Mouse (Mus musculus): Measurements from ENCODE around the gene Ssh2. TPM values are rescaled to one million over a fixed set of nuclear protein-coding genes. Genes with fewer than 3 reads are reported as not detected.

The Ssh2 gene
- polyA plus RNA-seq, 1 experiment from 2014 or later = 2.7 TPM

DNA sequence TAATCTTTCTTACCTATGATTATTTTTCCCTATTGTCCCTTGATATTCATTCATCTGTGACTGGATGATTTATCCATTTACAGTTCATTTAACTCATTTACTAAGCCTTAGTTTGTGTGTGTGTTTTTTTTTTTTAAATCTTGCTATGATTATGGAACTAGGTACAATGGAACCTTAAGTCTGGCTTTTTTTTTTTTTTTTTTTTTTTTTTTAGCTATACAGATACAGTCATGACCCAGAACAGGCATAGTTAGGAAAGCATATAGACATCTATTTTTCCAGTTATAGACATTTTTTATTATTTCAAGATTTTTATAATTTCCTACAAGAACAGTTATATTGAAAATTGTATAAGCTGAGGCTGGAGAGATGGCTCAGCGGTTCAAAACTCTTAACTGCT lies 19.2 kb downstream of the Ssh2 start:
- Histone ChIP-seq H3K36me3 (ENCODE audit: control insufficient read depth, insufficient read depth) (no peaks in the 10 kb centered on the region), H3K4me2 (replicated peaks; ENCODE audit: low read depth) (no peak overlapping the region), H3K9ac (ENCODE audit: low read depth, low read length) (no peak overlapping the region), H3K4me3 (ENCODE audit: low read depth, low read length) (no peak overlapping the region), H3K4me1 (replicated peaks; ENCODE audit: control insufficient read depth, insufficient read depth, low read length) (no peaks in the 10 kb centered on the region), H3K27ac (ENCODE audit: low read depth, low read length) (no peak overlapping the region), H3K27me3 (replicated peaks; ENCODE audit: control insufficient read depth, insufficient read depth, low read length) (no peaks in the 10 kb centered on the region), H3K9me3 (ENCODE audit: control insufficient read depth) (no peaks in the 10 kb centered on the region)
- no peak for TF ChIP-seq CTCF (IDR thresholded peaks at IDR 0.05; ENCODE audit: low read depth)
- no peak for ATAC-seq
- WGBS = 95% methylated on average over 1 of the region's 1 CpGs

DNA sequence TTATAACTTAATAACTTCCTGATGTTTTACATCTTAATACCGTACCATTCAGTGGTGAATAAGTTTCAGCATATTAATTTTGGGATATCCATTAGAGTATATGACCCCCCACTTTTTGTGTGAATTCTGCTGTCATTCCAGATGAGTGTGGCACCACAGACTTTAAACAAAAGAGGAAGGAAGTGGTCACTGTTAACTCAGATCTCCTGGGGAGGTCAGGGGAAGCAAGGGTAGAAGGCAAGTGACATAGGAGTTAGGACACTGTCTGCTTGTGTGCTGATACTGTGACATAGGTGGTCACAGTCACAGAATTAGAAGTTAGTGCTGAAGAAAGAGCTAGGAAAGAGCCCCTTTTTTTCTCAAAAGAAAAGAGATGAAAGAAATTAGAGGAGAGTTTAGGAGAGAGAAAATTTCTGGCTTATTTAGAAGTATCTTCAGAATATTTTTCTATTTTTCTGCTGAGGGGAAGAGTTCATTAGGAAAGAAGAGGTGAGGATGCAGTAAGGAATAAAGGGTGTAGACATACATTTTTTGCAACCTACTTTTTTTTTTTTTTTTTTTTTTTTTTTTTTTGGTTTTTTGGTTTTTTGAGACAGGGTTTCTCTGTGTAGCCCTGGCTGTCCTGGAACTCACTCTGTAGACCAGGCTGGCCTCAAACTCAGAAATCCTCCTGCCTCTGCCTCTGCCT lies 23.7 kb downstream of the Ssh2 start:
- Histone ChIP-seq H3K4me3 (ENCODE audit: low read depth, low read length) (no peak overlapping the region), H3K4me1 (replicated peaks; ENCODE audit: control insufficient read depth, insufficient read depth, low read length) (no peaks in the 10 kb centered on the region), H3K27ac (ENCODE audit: low read depth, low read length) (no peak overlapping the region), H3K9ac (ENCODE audit: low read depth, low read length) (no peak overlapping the region), H3K9me3 (ENCODE audit: control insufficient read depth) (no peaks in the 10 kb centered on the region), H3K36me3 (ENCODE audit: control insufficient read depth, insufficient read depth) (no peaks in the 10 kb centered on the region), H3K27me3 (replicated peaks; ENCODE audit: control insufficient read depth, insufficient read depth, low read length) (no peaks in the 10 kb centered on the region), H3K4me2 (replicated peaks; ENCODE audit: low read depth) (no peak overlapping the region)
- no peak for TF ChIP-seq CTCF (IDR thresholded peaks at IDR 0.05; ENCODE audit: low read depth)
- 55% methylated on average over 1 of the region's 1 CpGs for WGBS
- no peak for ATAC-seq

DNA sequence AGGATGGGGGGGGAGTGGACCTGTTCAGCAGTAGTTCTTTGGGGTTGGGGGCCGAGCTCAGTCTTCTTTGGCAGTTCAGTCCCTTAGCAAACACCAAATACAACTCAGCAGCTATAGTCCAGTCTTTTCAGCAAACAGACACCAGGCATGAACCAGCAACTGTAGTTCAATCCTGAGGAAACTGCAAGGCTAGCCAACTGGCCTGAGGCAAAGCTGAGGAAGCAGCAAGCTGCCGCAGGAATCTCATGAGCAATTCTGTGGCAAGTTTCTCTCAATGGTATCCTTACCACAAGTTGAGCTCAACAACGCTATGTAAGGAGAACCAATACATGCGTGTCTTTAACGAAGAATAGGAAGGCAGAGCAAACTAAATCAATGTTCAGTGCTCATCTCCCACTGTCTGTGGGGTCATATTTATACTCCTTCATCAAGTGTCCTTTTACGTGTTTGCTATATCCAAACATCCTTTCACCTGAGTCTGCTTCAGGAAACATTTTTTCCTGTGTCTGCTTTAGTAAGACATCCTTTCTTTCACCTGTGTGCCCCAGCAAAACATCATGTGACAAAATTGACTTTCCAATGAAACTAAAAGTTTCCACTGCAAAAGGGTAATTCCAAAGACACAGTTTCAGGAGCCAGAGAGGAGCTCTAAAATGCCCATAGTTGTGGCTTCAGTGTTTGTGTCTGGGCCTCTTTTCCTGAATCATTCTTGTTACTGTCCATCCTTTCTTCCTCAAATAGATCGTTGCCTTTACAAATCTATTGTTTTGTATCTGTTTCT lies 24.6 kb downstream of the Ssh2 start:
- ATAC-seq = no peak

DNA sequence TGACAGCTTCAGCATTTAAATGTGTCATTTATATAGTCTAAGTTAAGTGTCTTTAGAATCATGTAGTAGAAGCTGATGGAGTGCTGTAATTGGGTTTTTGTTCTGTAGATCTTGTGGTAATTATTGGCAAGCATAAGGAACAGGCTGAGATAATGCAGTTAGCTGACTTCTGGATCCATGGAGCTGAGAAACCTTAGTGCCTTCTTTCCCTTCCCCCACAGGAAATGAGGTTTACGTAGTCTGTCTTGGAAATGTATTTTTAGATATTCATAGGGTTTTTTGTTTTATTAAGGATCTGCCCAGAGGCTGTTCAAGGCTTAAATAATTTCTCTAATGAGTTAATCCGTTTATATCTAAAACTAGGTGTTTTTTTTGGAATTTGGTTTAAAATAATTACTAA lies 26.8 kb downstream of the Ssh2 start:
- no peak overlapping the region for H3K27ac ChIP-seq (ENCODE audit: low read depth, low read length)
- H3K27me3 ChIP-seq (replicated peaks; ENCODE audit: control insufficient read depth, insufficient read depth, low read length) = no peaks in the 10 kb centered on the region
- TF ChIP-seq CTCF (IDR thresholded peaks at IDR 0.05; ENCODE audit: low read depth) = no peak
- H3K9me3 ChIP-seq (ENCODE audit: control insufficient read depth) = no peaks in the 10 kb centered on the region
- H3K9ac ChIP-seq (ENCODE audit: low read depth, low read length) = no peak overlapping the region
- no peak overlapping the region for H3K4me2 ChIP-seq (replicated peaks; ENCODE audit: low read depth)
- no peaks in the 10 kb centered on the region for H3K4me1 ChIP-seq (replicated peaks; ENCODE audit: control insufficient read depth, insufficient read depth, low read length)
- ATAC-seq = no peak
- WGBS = 51% methylated on average over 2 of the region's 2 CpGs
- no peak overlapping the region for H3K4me3 ChIP-seq (ENCODE audit: low read depth, low read length)
- no peaks in the 10 kb centered on the region for H3K36me3 ChIP-seq (ENCODE audit: control insufficient read depth, insufficient read depth)

More for the DNA sequence above, 24.6 kb downstream of the Ssh2 start:
- TF ChIP-seq CTCF (IDR thresholded peaks at IDR 0.05; ENCODE audit: low read depth) = no peak
- no peak overlapping the region for H3K4me3 ChIP-seq (ENCODE audit: low read depth, low read length)
- H3K9ac ChIP-seq (ENCODE audit: low read depth, low read length) = no peak overlapping the region
- no peak overlapping the region for H3K27ac ChIP-seq (ENCODE audit: low read depth, low read length)
- H3K4me1 ChIP-seq (replicated peaks; ENCODE audit: control insufficient read depth, insufficient read depth, low read length) = no peaks in the 10 kb centered on the region
- WGBS = 86% methylated on average over 7 of the region's 7 CpGs
- no peaks in the 10 kb centered on the region for H3K9me3 ChIP-seq (ENCODE audit: control insufficient read depth)
- no peaks in the 10 kb centered on the region for H3K27me3 ChIP-seq (replicated peaks; ENCODE audit: control insufficient read depth, insufficient read depth, low read length)
- H3K36me3 ChIP-seq (ENCODE audit: control insufficient read depth, insufficient read depth) = no peaks in the 10 kb centered on the region
- H3K4me2 ChIP-seq (replicated peaks; ENCODE audit: low read depth) = no peak overlapping the region

DNA sequence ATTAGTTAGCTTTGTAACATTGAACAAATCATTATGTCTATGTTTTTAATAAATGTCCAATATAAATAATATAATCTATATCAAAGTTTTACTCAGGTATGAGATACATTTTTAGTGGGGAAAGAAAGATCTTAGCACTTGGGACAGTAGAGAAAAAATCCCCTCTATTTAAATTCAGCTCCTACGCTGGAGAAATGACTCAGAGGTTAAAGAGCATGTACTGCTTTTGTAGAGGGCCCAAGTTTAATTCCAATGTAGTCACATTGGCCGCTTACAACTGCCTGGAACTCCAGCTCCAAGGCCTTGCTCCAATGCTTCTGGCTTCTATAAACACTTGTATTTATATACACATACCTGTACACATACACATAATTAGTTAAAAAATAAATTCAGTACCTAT lies 36.7 kb downstream of the Ssh2 start:
- no peak for ATAC-seq
- Histone ChIP-seq H3K27me3 (replicated peaks; ENCODE audit: control insufficient read depth, insufficient read depth, low read length) (no peaks in the 10 kb centered on the region), H3K4me3 (ENCODE audit: low read depth, low read length) (no peak overlapping the region), H3K36me3 (ENCODE audit: control insufficient read depth, insufficient read depth) (0 out of 2 replicates have a peak, but pooled peaks cover 3% of the 10 kb centered on the region), H3K4me1 (replicated peaks; ENCODE audit: control insufficient read depth, insufficient read depth, low read length) (no peaks in the 10 kb centered on the region), H3K9ac (ENCODE audit: low read depth, low read length) (no peak overlapping the region), H3K4me2 (replicated peaks; ENCODE audit: low read depth) (no peak overlapping the region), H3K9me3 (ENCODE audit: control insufficient read depth) (no peaks in the 10 kb centered on the region), H3K27ac (ENCODE audit: low read depth, low read length) (no peak overlapping the region)
- 56% methylated on average over 2 of the region's 2 CpGs for WGBS
- TF ChIP-seq CTCF (IDR thresholded peaks at IDR 0.05; ENCODE audit: low read depth) = no peak

DNA sequence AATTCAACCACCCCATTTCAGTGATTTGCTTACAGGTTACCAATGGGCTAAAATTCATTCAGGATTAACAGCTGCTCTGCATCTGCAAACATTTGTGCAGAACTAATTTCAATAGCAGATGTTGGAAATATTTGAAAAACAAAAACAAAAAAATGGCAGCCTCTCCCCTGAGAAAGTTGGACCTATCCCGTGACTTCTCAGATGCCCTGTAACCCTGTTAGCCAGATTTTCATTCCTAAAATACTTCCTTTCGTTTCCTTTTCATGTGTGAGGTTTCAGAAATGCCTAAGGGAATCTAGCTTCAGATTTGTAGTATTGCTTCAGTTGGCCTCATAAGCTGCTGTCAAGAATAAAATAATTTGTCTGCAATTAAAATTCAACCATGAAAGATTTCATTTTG lies 43.4 kb downstream of the Ssh2 start:
- Histone ChIP-seq H3K9ac (ENCODE audit: low read depth, low read length) (no peak overlapping the region), H3K9me3 (ENCODE audit: control insufficient read depth) (no peaks in the 10 kb centered on the region), H3K27ac (ENCODE audit: low read depth, low read length) (no peak overlapping the region), H3K4me3 (ENCODE audit: low read depth, low read length) (no peak overlapping the region), H3K4me2 (replicated peaks; ENCODE audit: low read depth) (no peak overlapping the region), H3K4me1 (replicated peaks; ENCODE audit: control insufficient read depth, insufficient read depth, low read length) (no peaks in the 10 kb centered on the region), H3K36me3 (ENCODE audit: control insufficient read depth, insufficient read depth) (no peaks in the 10 kb centered on the region), H3K27me3 (replicated peaks; ENCODE audit: control insufficient read depth, insufficient read depth, low read length) (no peaks in the 10 kb centered on the region)
- no peak for TF ChIP-seq CTCF (IDR thresholded peaks at IDR 0.05; ENCODE audit: low read depth)
- 65% methylated on average over 2 of the region's 2 CpGs for WGBS
- no peak for ATAC-seq
